Mouse (Mus musculus) granulocyte monocyte progenitor cell, adult 5-6 weeks (primary cell): ENCODE measurements around the gene Atg13. TPM values are rescaled to one million over a fixed set of nuclear protein-coding genes. Genes with fewer than 3 reads are reported as not detected.
A peak's percentile ranks its signal among the peaks of the same experiment; 100 is the strongest.

Experiments
- ATAC-seq: replicated peaks from 2 replicates; pipeline ENCODE4 v1.8.0; 2016; ENCODE audit warnings: mild to moderate bottlenecking, moderate TSS enrichment, inconsistent platforms; ENCODE audit not compliant: poor library complexity, severe bottlenecking
- total RNA-seq, 2 experiments: library from RNA; stranded (forward) in 1 of 2; stranded (reverse) in 1 of 2; fragments of 200-712, 200-1000 nt in 1 of 2; fragments of >200 nt in 1 of 2; fragmentation: Nextera tagmentation in 1 of 2; gene quantifications; 2 replicates each; pipeline ENCODE4 v1.2.3; 2014 to 2017

Gene Atg13
- total RNA-seq, 2 experiments from 2014 or later = 5.2 to 31.5 TPM

- ATAC-seq = peak; percentile 34
Measured at GRCm38 (mm10) chr2:91650360-91650995, 59.9 kb downstream of the Atg13 start.

- ATAC-seq = peak; percentile 84
Measured at GRCm38 (mm10) chr2:91649553-91650359, 60.6 kb downstream of the Atg13 start, which contains the start of the genes Zfp408 and Arhgap1. Gene Zfp408 (minus strand): TSS chr2:91649791. Gene Arhgap1 (plus strand): TSS chr2:91649860.

GRCm38 (mm10) chr2:91649152-91649551, 61.2 kb downstream of the Atg13 start:
- no peak for ATAC-seq

GRCm38 (mm10) chr2:91646733-91647132, 63.6 kb downstream of the Atg13 start:
- no peak for ATAC-seq

- peak; percentile 43 for ATAC-seq
Measured at GRCm38 (mm10) chr2:91645811-91646210, 64.6 kb downstream of the Atg13 start.

GRCm38 (mm10) chr2:91645354-91645753, 65.0 kb downstream of the Atg13 start:
- ATAC-seq = no peak

- no peak for ATAC-seq
Measured at GRCm38 (mm10) chr2:91644021-91644420, 66.4 kb downstream of the Atg13 start.

- ATAC-seq = no peak
Measured at GRCm38 (mm10) chr2:91642825-91643415, 67.5 kb downstream of the Atg13 start.

GRCm38 (mm10) chr2:91638931-91639330, 71.4 kb downstream of the Atg13 start:
- ATAC-seq = no peak

GRCm38 (mm10) chr2:91636727-91637338, 73.5 kb downstream of the Atg13 start:
- no peak for ATAC-seq

- ATAC-seq = 0 out of 2 replicates have a peak, but pooled peaks have one; percentile 15
Measured at GRCm38 (mm10) chr2:91636229-91636628, 74.1 kb downstream of the Atg13 start, which contains the start of gene F2. Gene F2 (minus strand): TSS chr2:91636414.

GRCm38 (mm10) chr2:91635486-91635885, 74.9 kb downstream of the Atg13 start:
- peak; percentile 73 for ATAC-seq

- ATAC-seq = no peak
Measured at GRCm38 (mm10) chr2:91634841-91635240, 75.5 kb downstream of the Atg13 start.

- ATAC-seq = no peak
Measured at GRCm38 (mm10) chr2:91633334-91633977, 76.9 kb downstream of the Atg13 start.

- no peak for ATAC-seq
Measured at GRCm38 (mm10) chr2:91632316-91632715, 78.1 kb downstream of the Atg13 start.

- no peak for ATAC-seq
Measured at GRCm38 (mm10) chr2:91631826-91632225, 78.5 kb downstream of the Atg13 start.

- no peak for ATAC-seq
Measured at GRCm38 (mm10) chr2:91630384-91630783, 80.0 kb downstream of the Atg13 start.

GRCm38 (mm10) chr2:91629682-91630081, 80.7 kb downstream of the Atg13 start:
- ATAC-seq = 0 out of 2 replicates have a peak, but pooled peaks have one; percentile 44

- ATAC-seq = no peak
Measured at GRCm38 (mm10) chr2:91628171-91628570, 82.2 kb downstream of the Atg13 start.

- ATAC-seq = no peak
Measured at GRCm38 (mm10) chr2:91627486-91627885, 82.9 kb downstream of the Atg13 start.
